Mouse (Mus musculus) liver, adult 2 months (tissue): ENCODE results near the gene Efcab7. TPM values are rescaled to one million over a fixed set of nuclear protein-coding genes. Genes with fewer than 3 reads are reported as not detected.

ENCODE experiments used
- DNase-seq: peaks from one replicate; pipeline ENCODE4 v3.0.0-alpha.2; 2011; ENCODE audit warnings: low read depth, low spot score; ENCODE audit errors: extremely low read depth
- H3K27ac ChIP-seq: fragments of 200-500 bp; replicated peaks from 2 replicates; pipeline ENCODE4 v1.5.1; 2012; ENCODE audit warnings: low read depth, mild to moderate bottlenecking, control low read depth, inconsistent platforms, low read length; ENCODE audit not compliant: insufficient read depth
- H3K27me3 ChIP-seq: fragments of 200-500 bp; 2 replicates; pipeline ENCODE4 v1.6.1; 2012; ENCODE audit warnings: mild to moderate bottlenecking, moderate library complexity, low read length, inconsistent platforms; ENCODE audit not compliant: control insufficient read depth, insufficient read depth
- H3K36me3 ChIP-seq: fragments of 200-500 bp; 2 replicates; pipeline ENCODE4 v1.6.1; 2012; ENCODE audit warnings: low read length, inconsistent platforms; ENCODE audit not compliant: control insufficient read depth, insufficient read depth
- H3K4me1 ChIP-seq: fragments of 200-500 bp; 2 replicates; pipeline ENCODE4 v1.6.1; 2011; ENCODE audit warnings: low read length; ENCODE audit not compliant: control insufficient read depth, insufficient read depth
- H3K4me3 ChIP-seq: fragments of 200-500 bp; 2 replicates; pipeline ENCODE4 v1.5.1; 2011; ENCODE audit warnings: low read depth, mild to moderate bottlenecking, control low read depth, low read length, moderate library complexity; ENCODE audit not compliant: insufficient read depth
- H3K79me2 ChIP-seq: fragments of 200-500 bp; 2 replicates; pipeline ENCODE4 v1.6.1; 2012; ENCODE audit warnings: inconsistent platforms, mild to moderate bottlenecking, low read length, moderate library complexity; ENCODE audit not compliant: control insufficient read depth, insufficient read depth
- H3K9ac ChIP-seq: fragments of 200-500 bp; 2 replicates; pipeline ENCODE4 v1.6.1; 2012; ENCODE audit warnings: low read depth, mild to moderate bottlenecking, control low read depth, inconsistent platforms, low read length
- CTCF ChIP-seq: fragments of 200-500 bp; IDR thresholded peaks from 2 replicates; pipeline ENCODE4 v1.5.1; 2011; ENCODE audit warnings: low read depth, low read length, control low read depth
- POLR2A ChIP-seq: fragments of 200-500 bp; IDR thresholded peaks from 2 replicates; pipeline ENCODE4 v1.6.1; 2011; ENCODE audit warnings: low read length, control low read depth; ENCODE audit not compliant: insufficient read depth; ENCODE audit errors: extremely low read depth
- WGBS: fragments of 180-500 bp; shearing (Covaris S2); methylation state at CpG from one replicate; pipeline ENCODE4 v1.1.7; 2018; 5-methylcytosine and 5-hydroxymethylcytosine counted together
- polyA plus RNA-seq: library from polyadenylated mRNA; depleted of rRNA; stranded (reverse); fragments of >200 nt; gene quantifications from 2 replicates; pipeline ENCODE4 v1.2.3, GENCODE M21; 2012
- total RNA-seq: library from RNA; depleted of rRNA; stranded (reverse); fragments of >200 nt; gene quantifications from 2 replicates; pipeline ENCODE4 v1.2.3, GENCODE M21; 2014

The Efcab7 gene
- total and polyA plus RNA-seq, 2 experiments, result 2.0 TPM; not detected in 1

GRCm38 (mm10) chr4:99936278-99936677 is 107.3 kb downstream of the Efcab7 start:
- Histone ChIP-seq H3K9ac (no peak overlapping the region), H3K4me1 (peaks cover 31% of the 10 kb centered on the region), H3K27ac (no peak overlapping the region), H3K36me3 (peaks cover 2% of the 10 kb centered on the region; the same call in 1 of the 2 replicates), H3K4me3 (no peak overlapping the region), H3K27me3 (no peaks in the 10 kb centered on the region), H3K79me2 (peaks cover 37% of the 10 kb centered on the region; the same call in 1 of the 2 replicates)
- WGBS, result 67% methylated on average over 5 of the region's 5 CpGs
- TF ChIP-seq CTCF (no peak), POLR2A (no peak)
- DNase-seq, result no peak

GRCm38 (mm10) chr4:99939711-99940505 is 110.9 kb downstream of the Efcab7 start:
- peaks cover 33% of the 10 kb centered on the region; the same call in 1 of the 2 replicates for H3K79me2 ChIP-seq
- no peak overlapping the region for H3K9ac ChIP-seq
- H3K27ac ChIP-seq, result peak overlapping the region; percentile 59
- WGBS, result 28% methylated on average over 16 of the region's 16 CpGs
- no peaks in the 10 kb centered on the region for H3K27me3 ChIP-seq
- TF ChIP-seq CTCF (no peak), POLR2A (no peak)
- no peak overlapping the region for H3K4me3 ChIP-seq
- no peaks in the 10 kb centered on the region for H3K36me3 ChIP-seq
- peak; percentile 86 for DNase-seq
- peaks cover 26% of the 10 kb centered on the region for H3K4me1 ChIP-seq

DNA sequence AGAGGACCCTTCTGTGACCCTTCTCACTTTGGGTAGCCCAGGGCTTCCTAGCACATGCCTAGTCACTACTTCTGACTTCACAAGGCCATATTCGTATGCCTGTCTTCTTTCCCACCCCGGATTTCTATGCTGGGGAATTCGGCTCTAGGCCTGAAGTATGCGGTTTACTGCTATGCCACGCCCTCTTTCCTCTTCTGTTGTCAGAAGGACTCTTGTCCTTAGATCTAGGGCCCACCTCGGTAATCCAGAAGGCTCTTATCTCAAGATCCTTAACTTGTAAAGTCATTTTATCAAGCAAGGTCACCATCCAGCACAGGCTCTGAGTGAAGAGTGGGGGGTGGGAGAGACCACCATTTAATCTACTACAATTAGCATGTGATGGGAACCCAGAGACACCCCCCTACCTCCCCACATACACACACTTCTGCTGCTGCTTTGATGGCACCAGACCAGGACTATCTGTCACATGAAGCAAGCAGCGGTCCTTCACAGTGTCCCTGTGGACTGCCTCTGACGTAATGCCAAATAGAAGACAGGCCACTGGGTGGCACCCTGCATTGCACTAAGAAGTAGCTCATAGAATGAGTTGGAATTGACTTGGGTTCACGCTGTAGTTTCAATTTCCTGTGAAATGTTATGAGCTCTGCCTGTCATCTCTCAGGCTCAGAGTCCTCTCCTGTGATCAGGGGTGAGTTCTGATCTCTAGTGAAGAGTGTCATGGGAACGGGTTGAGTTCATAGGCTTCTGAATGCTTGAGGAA is 112.8 kb downstream of the Efcab7 start:
- TF ChIP-seq POLR2A (no peak), CTCF (peak; percentile 43)
- WGBS, result 43% methylated on average over 10 of the region's 10 CpGs

GRCm38 (mm10) chr4:99944606-99945005 is 115.6 kb downstream of the Efcab7 start:
- no peak for DNase-seq
- Histone ChIP-seq H3K79me2 (peaks cover 38% of the 10 kb centered on the region; the same call in 1 of the 2 replicates), H3K4me1 (peaks cover 20% of the 10 kb centered on the region), H3K36me3 (no peaks in the 10 kb centered on the region), H3K9ac (no peak overlapping the region), H3K27me3 (no peaks in the 10 kb centered on the region), H3K4me3 (no peak overlapping the region), H3K27ac (no peak overlapping the region)
- WGBS, result 76% methylated on average over 2 of the region's 2 CpGs
- TF ChIP-seq CTCF (no peak), POLR2A (no peak)

More for the DNA sequence above, 112.8 kb downstream of the Efcab7 start:
- H3K9ac ChIP-seq, result peak overlapping the region; percentile 48; the same call in 1 of the 2 replicates
- peaks cover 28% of the 10 kb centered on the region for H3K4me1 ChIP-seq
- DNase-seq, result peak; percentile 91
- no peaks in the 10 kb centered on the region for H3K27me3 ChIP-seq
- H3K79me2 ChIP-seq, result peaks cover 27% of the 10 kb centered on the region; the same call in 1 of the 2 replicates
- H3K27ac ChIP-seq, result peak overlapping the region; percentile 64
- no peak overlapping the region for H3K4me3 ChIP-seq
- no peaks in the 10 kb centered on the region for H3K36me3 ChIP-seq

DNA sequence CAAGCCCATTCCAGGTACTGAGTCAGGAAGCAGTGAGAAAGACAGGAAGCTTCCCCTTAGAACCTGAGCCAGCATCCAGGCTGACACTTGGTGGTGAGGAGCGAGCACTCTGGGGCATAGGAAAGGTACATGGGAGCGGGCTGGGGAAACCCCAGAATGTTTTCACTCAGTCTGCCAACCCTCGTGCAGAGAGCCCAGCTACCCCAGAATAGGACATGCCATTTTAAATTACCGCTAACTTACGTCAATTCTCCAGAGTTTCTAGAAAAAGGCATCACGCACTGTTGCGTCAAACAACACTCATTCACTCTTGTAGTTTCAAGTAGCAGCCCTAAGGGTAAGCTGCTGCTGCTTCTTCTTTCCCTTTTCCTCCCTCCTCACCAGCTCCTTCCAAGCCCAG is 116.0 kb downstream of the Efcab7 start:
- H3K9ac ChIP-seq, result no peak overlapping the region
- WGBS, result 85% methylated on average over 7 of the region's 7 CpGs
- H3K4me3 ChIP-seq, result no peak overlapping the region

More for the DNA sequence above, 116.0 kb downstream of the Efcab7 start:
- no peak for TF ChIP-seq POLR2A
- TF ChIP-seq CTCF, result no peak
- no peaks in the 10 kb centered on the region for H3K27me3 ChIP-seq
- peaks cover 37% of the 10 kb centered on the region; the same call in 1 of the 2 replicates for H3K79me2 ChIP-seq
- H3K27ac ChIP-seq, result no peak overlapping the region
- H3K36me3 ChIP-seq, result no peaks in the 10 kb centered on the region
- DNase-seq, result no peak
- peaks cover 19% of the 10 kb centered on the region for H3K4me1 ChIP-seq
